Mouse (Mus musculus): ENCODE measurements at regions not wholly inside any gene's neighbourhood (a gene's known extent, or its start where the extent isn't known, plus 50 kb on each side); places are given as distances from the start of the nearest gene placed in this dataset.

- no peaks in the 10 kb centered on the region for H3K4me1 ChIP-seq (ENCODE audit: control insufficient read depth, insufficient read depth, low read length)
- H3K27ac ChIP-seq (ENCODE audit: control insufficient read depth, insufficient read depth, low read depth, low read length, poor library complexity), result no peak overlapping the region
- no peak overlapping the region for H3K4me3 ChIP-seq (replicated peaks; ENCODE audit: control insufficient read depth, low read depth, low read length)
- TF ChIP-seq CTCF (IDR thresholded peaks at IDR 0.05; ENCODE audit: control insufficient read depth, insufficient read depth, low read length), result no peak
- no peak for TF ChIP-seq POLR2A (IDR thresholded peaks at IDR 0.05; ENCODE audit: borderline replicate concordance, control insufficient read depth, low read depth, low read length)
- WGBS, result 48% methylated on average over 10 of the region's 10 CpGs
These were observed 211.9 kb downstream of the Cdc5l start for GRCm38 (mm10) chr17:45221625-45222024.

GRCm38 (mm10) chr17:45217126-45217525, 216.4 kb downstream of the Cdc5l start:
- no peak for TF ChIP-seq POLR2A (IDR thresholded peaks at IDR 0.05; ENCODE audit: borderline replicate concordance, control insufficient read depth, low read depth, low read length)
- no peak for TF ChIP-seq CTCF (IDR thresholded peaks at IDR 0.05; ENCODE audit: control insufficient read depth, insufficient read depth, low read length)
- H3K4me1 ChIP-seq (ENCODE audit: control insufficient read depth, insufficient read depth, low read length), result no peaks in the 10 kb centered on the region
- 20% methylated on average over 5 of the region's 5 CpGs for WGBS
- H3K4me3 ChIP-seq (replicated peaks; ENCODE audit: control insufficient read depth, low read depth, low read length), result no peak overlapping the region
- no peak overlapping the region for H3K27ac ChIP-seq (ENCODE audit: control insufficient read depth, insufficient read depth, low read depth, low read length, poor library complexity)

- Histone ChIP-seq H3K27ac (ENCODE audit: control insufficient read depth, insufficient read depth, low read depth, low read length, poor library complexity) (no peak overlapping the region), H3K4me1 (ENCODE audit: control insufficient read depth, insufficient read depth, low read length) (no peaks in the 10 kb centered on the region), H3K4me3 (replicated peaks; ENCODE audit: control insufficient read depth, low read depth, low read length) (no peak overlapping the region)
- 80% methylated on average over 15 of the region's 15 CpGs for WGBS
- TF ChIP-seq POLR2A (IDR thresholded peaks at IDR 0.05; ENCODE audit: borderline replicate concordance, control insufficient read depth, low read depth, low read length), result no peak
These were observed 218.2 kb downstream of the Cdc5l start for GRCm38 (mm10) chr17:45215067-45216049.

- Histone ChIP-seq H3K4me1 (ENCODE audit: control insufficient read depth, insufficient read depth, low read length) (no peaks in the 10 kb centered on the region), H3K4me3 (replicated peaks; ENCODE audit: control insufficient read depth, low read depth, low read length) (no peak overlapping the region), H3K27ac (ENCODE audit: control insufficient read depth, insufficient read depth, low read depth, low read length, poor library complexity) (no peak overlapping the region)
- no peak for TF ChIP-seq POLR2A (IDR thresholded peaks at IDR 0.05; ENCODE audit: borderline replicate concordance, control insufficient read depth, low read depth, low read length)
- TF ChIP-seq CTCF (IDR thresholded peaks at IDR 0.05; ENCODE audit: control insufficient read depth, insufficient read depth, low read length), result peak; percentile 21; the same call in 1 of the 2 replicates
- 93% methylated on average over 2 of the region's 2 CpGs for WGBS
These were observed 222.6 kb downstream of the Cdc5l start for GRCm38 (mm10) chr17:45210984-45211383.

GRCm38 (mm10) chr17:45209387-45209663, 224.2 kb downstream of the Cdc5l start:
- H3K27ac ChIP-seq (ENCODE audit: control insufficient read depth, insufficient read depth, low read depth, low read length, poor library complexity), result no peak overlapping the region
- no peak overlapping the region for H3K4me3 ChIP-seq (replicated peaks; ENCODE audit: control insufficient read depth, low read depth, low read length)
- TF ChIP-seq CTCF (IDR thresholded peaks at IDR 0.05; ENCODE audit: control insufficient read depth, insufficient read depth, low read length) (no peak), POLR2A (IDR thresholded peaks at IDR 0.05; ENCODE audit: borderline replicate concordance, control insufficient read depth, low read depth, low read length) (no peak)
- 78% methylated on average over 3 of the region's 3 CpGs for WGBS
- H3K4me1 ChIP-seq (ENCODE audit: control insufficient read depth, insufficient read depth, low read length), result no peaks in the 10 kb centered on the region

- no peak for TF ChIP-seq CTCF (IDR thresholded peaks at IDR 0.05; ENCODE audit: control insufficient read depth, insufficient read depth, low read length)
- Histone ChIP-seq H3K4me1 (ENCODE audit: control insufficient read depth, insufficient read depth, low read length) (no peaks in the 10 kb centered on the region), H3K27ac (ENCODE audit: control insufficient read depth, insufficient read depth, low read depth, low read length, poor library complexity) (no peak overlapping the region), H3K4me3 (replicated peaks; ENCODE audit: control insufficient read depth, low read depth, low read length) (no peak overlapping the region)
- 75% methylated on average over 14 of the region's 14 CpGs for WGBS
These were observed 224.7 kb downstream of the Cdc5l start for GRCm38 (mm10) chr17:45208596-45209386.

GRCm38 (mm10) chr17:45195779-45196178, 237.8 kb downstream of the Cdc5l start:
- Histone ChIP-seq H3K4me3 (replicated peaks; ENCODE audit: control insufficient read depth, low read depth, low read length) (no peak overlapping the region), H3K4me1 (ENCODE audit: control insufficient read depth, insufficient read depth, low read length) (no peaks in the 10 kb centered on the region), H3K27ac (ENCODE audit: control insufficient read depth, insufficient read depth, low read depth, low read length, poor library complexity) (no peak overlapping the region)
- WGBS, result 82% methylated on average over 6 of the region's 6 CpGs
- TF ChIP-seq CTCF (IDR thresholded peaks at IDR 0.05; ENCODE audit: control insufficient read depth, insufficient read depth, low read length) (no peak), POLR2A (IDR thresholded peaks at IDR 0.05; ENCODE audit: borderline replicate concordance, control insufficient read depth, low read depth, low read length) (no peak)

- 76% methylated on average over 13 of the region's 13 CpGs for WGBS
- Histone ChIP-seq H3K4me3 (replicated peaks; ENCODE audit: control insufficient read depth, low read depth, low read length) (no peak overlapping the region), H3K4me1 (ENCODE audit: control insufficient read depth, insufficient read depth, low read length) (no peaks in the 10 kb centered on the region), H3K27ac (ENCODE audit: control insufficient read depth, insufficient read depth, low read depth, low read length, poor library complexity) (no peak overlapping the region)
- TF ChIP-seq POLR2A (IDR thresholded peaks at IDR 0.05; ENCODE audit: borderline replicate concordance, control insufficient read depth, low read depth, low read length) (no peak), CTCF (IDR thresholded peaks at IDR 0.05; ENCODE audit: control insufficient read depth, insufficient read depth, low read length) (no peak)
These were observed 238.7 kb downstream of the Cdc5l start for GRCm38 (mm10) chr17:45194786-45195281.

Measured in bone marrow, adult 2 months (tissue).